Mouse (Mus musculus) E14TG2a.4 (cell line): ENCODE data around the gene Iqcc.

Source experiments
- H3K27me3 ChIP-seq: 2 replicates; pipeline ENCODE4 v1.6.1; 2014; ENCODE audit warnings: low read length, control low read depth; ENCODE audit not compliant: insufficient read depth
- H3K36me3 ChIP-seq: 2 replicates; pipeline ENCODE4 v1.6.1; 2014; ENCODE audit warnings: low read length, control low read depth; ENCODE audit not compliant: insufficient read depth
- H3K4me1 ChIP-seq: replicated peaks from 2 replicates; pipeline ENCODE4 v1.6.1; 2014; ENCODE audit warnings: low read depth, low read length, control low read depth
- H3K4me3 ChIP-seq: replicated peaks from 2 replicates; pipeline ENCODE4 v1.5.1; 2014; ENCODE audit warnings: mild to moderate bottlenecking, low read length
- H3K9me3 ChIP-seq: 2 replicates; pipeline ENCODE4 v1.6.1; 2014; ENCODE audit warnings: low read length, control low read depth
- CTCF ChIP-seq: conservative IDR thresholded peaks from 2 replicates; pipeline ENCODE4 v1.5.1; 2014; ENCODE audit warnings: low read length
- NANOG ChIP-seq: IDR thresholded peaks from 2 replicates; pipeline ENCODE4 v1.6.1; 2014; ENCODE audit warnings: borderline replicate concordance, low read length, mixed read lengths
- POU5F1 ChIP-seq: IDR thresholded peaks from 2 replicates; pipeline ENCODE4 v1.6.1; 2014; ENCODE audit warnings: low read length, borderline replicate concordance

The Iqcc gene

GRCm38 (mm10) chr4:129617121-129617641, 1.7 kb downstream of the Iqcc start:
- Histone ChIP-seq H3K27me3 (no peaks in the 10 kb centered on the region), H3K4me3 (peak overlapping the region; percentile 84; the same call in 1 of the 2 replicates), H3K36me3 (peaks cover 22% of the 10 kb centered on the region), H3K4me1 (peaks cover 59% of the 10 kb centered on the region), H3K9me3 (no peaks in the 10 kb centered on the region)
- no peak for TF ChIP-seq NANOG
- no peak for TF ChIP-seq CTCF
- TF ChIP-seq POU5F1 = no peak

GRCm38 (mm10) chr4:129616631-129617030, 2.3 kb downstream of the Iqcc start:
- TF ChIP-seq CTCF (no peak), NANOG (no peak), POU5F1 (no peak)
- Histone ChIP-seq H3K27me3 (no peaks in the 10 kb centered on the region), H3K4me1 (peaks cover 56% of the 10 kb centered on the region)

GRCm38 (mm10) chr4:129615801-129616290, 3.1 kb downstream of the Iqcc start:
- no peaks in the 10 kb centered on the region for H3K27me3 ChIP-seq
- TF ChIP-seq POU5F1 (no peak), CTCF (no peak), NANOG (no peak)
- no peaks in the 10 kb centered on the region for H3K9me3 ChIP-seq
- H3K4me3 ChIP-seq = no peak overlapping the region
- peaks cover 56% of the 10 kb centered on the region for H3K4me1 ChIP-seq
- H3K36me3 ChIP-seq = peaks cover 22% of the 10 kb centered on the region

More at GRCm38 (mm10) chr4:129616631-129617030, 2.3 kb downstream of the Iqcc start:
- no peaks in the 10 kb centered on the region for H3K9me3 ChIP-seq
- no peak overlapping the region for H3K4me3 ChIP-seq
- peaks cover 22% of the 10 kb centered on the region for H3K36me3 ChIP-seq

- H3K4me1 ChIP-seq = peaks cover 61% of the 10 kb centered on the region
- no peaks in the 10 kb centered on the region for H3K9me3 ChIP-seq
- H3K4me3 ChIP-seq = no peak within 1 kb of the TSS
- TF ChIP-seq CTCF (no peak), NANOG (no peak), POU5F1 (no peak)
- H3K27me3 ChIP-seq = no peaks in the 10 kb centered on the region
- H3K36me3 ChIP-seq = peaks cover 30% of the 10 kb centered on the region
Observed at GRCm38 (mm10) chr4:129614093-129614492, 4.8 kb downstream of the Iqcc start, which contains the start of gene Dcdc2b. Gene Dcdc2b, minus strand, starts transcription at chr4:129614257.

- peak overlapping the region; percentile 49 for H3K4me3 ChIP-seq
- no peaks in the 10 kb centered on the region for H3K9me3 ChIP-seq
- no peak for TF ChIP-seq CTCF
- no peak for TF ChIP-seq POU5F1
- no peak for TF ChIP-seq NANOG
- H3K27me3 ChIP-seq = no peaks in the 10 kb centered on the region
- peaks cover 39% of the 10 kb centered on the region for H3K36me3 ChIP-seq
- peaks cover 69% of the 10 kb centered on the region for H3K4me1 ChIP-seq
Observed at GRCm38 (mm10) chr4:129610472-129610871, 8.4 kb downstream of the Iqcc start.

- Histone ChIP-seq H3K4me1 (peaks cover 72% of the 10 kb centered on the region), H3K9me3 (no peaks in the 10 kb centered on the region), H3K27me3 (no peaks in the 10 kb centered on the region), H3K36me3 (peaks cover 43% of the 10 kb centered on the region), H3K4me3 (peak overlapping the region; percentile 49)
- TF ChIP-seq CTCF = no peak
- no peak for TF ChIP-seq NANOG
- TF ChIP-seq POU5F1 = no peak
Observed at GRCm38 (mm10) chr4:129610026-129610425, 8.9 kb downstream of the Iqcc start.

- Histone ChIP-seq H3K4me3 (peak overlapping the region; percentile 49), H3K9me3 (no peaks in the 10 kb centered on the region), H3K27me3 (no peaks in the 10 kb centered on the region), H3K4me1 (peaks cover 76% of the 10 kb centered on the region), H3K36me3 (peaks cover 51% of the 10 kb centered on the region)
- no peak for TF ChIP-seq CTCF
- no peak for TF ChIP-seq NANOG
- no peak for TF ChIP-seq POU5F1
Observed at GRCm38 (mm10) chr4:129609139-129609631, 9.7 kb downstream of the Iqcc start.

- Histone ChIP-seq H3K27me3 (no peaks in the 10 kb centered on the region), H3K4me3 (peak overlapping the region; percentile 49; the same call in 1 of the 2 replicates), H3K9me3 (no peaks in the 10 kb centered on the region), H3K4me1 (peaks cover 76% of the 10 kb centered on the region), H3K36me3 (peaks cover 58% of the 10 kb centered on the region)
- TF ChIP-seq NANOG = no peak
- peak; percentile 53 for TF ChIP-seq CTCF
Observed at GRCm38 (mm10) chr4:129608426-129609025, 10.4 kb downstream of the Iqcc start.
